Mouse (Mus musculus) layer of hippocampus, postnatal 25 days (tissue): ENCODE results near the gene Sh2d3c. TPM values are rescaled to one million over a fixed set of nuclear protein-coding genes. Genes with fewer than 3 reads are reported as not detected.

Source experiments
- DNase-seq, 2 experiments: peaks; one replicate each; pipeline ENCODE4 v3.0.0; 2022; ENCODE audit warnings: mixed read lengths in 2 of 2, low spot score in 1 of 2; ENCODE audit errors: extremely low spot score in 1 of 2
- total RNA-seq, 2 experiments: library from RNA; stranded (reverse); gene quantifications; 2 replicates each; pipeline ENCODE4 v1.2.3; 2021

The Sh2d3c gene
- total RNA-seq, 2 experiments from 2014 or later = 22.8 to 23.9 TPM

GRCm38 (mm10) chr2:32693823-32694411 lies 26.9 kb upstream of the Sh2d3c start:
- DNase-seq = peak; percentile 89 to 91

DNA sequence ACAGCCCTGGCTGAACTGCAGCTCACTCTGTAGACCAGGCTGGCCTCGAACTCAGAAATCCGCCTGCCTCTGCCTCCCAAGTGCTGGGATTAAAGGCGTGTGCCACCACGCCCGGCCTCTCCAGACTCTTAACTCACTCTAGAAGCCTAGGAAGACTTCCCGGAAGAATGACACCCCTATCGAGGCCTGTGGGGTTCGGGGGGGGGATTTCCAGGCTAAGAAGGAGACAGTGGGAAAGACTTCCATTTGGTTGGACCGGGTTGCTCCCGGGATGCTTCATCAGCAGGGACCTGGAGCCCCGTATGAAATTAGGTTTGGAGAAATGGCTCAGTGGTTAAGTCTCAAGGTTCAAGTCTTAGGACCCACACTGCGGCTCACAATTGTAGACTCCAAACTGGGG lies 26.2 kb upstream of the Sh2d3c start:
- DNase-seq = no peak

DNA sequence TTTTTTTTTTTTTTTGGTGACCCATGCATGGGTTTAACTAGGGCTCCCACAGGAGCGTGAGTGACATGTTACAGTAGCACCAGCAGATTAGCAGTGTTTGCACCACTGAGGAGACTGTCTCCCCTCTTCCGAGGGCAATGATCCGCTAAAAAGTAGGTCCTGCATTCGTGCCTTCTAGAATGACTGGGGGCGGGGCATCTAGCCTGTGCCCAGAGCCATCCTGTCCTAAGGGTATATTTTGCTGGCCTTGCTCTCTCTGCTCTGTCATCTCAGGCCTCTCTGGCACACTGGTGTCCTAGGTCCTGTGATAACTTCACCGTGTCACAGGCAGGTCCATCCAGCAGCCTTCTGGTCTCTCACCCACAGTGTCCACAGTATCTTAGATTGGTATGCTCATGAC lies 21.2 kb upstream of the Sh2d3c start:
- no peak for DNase-seq

DNA sequence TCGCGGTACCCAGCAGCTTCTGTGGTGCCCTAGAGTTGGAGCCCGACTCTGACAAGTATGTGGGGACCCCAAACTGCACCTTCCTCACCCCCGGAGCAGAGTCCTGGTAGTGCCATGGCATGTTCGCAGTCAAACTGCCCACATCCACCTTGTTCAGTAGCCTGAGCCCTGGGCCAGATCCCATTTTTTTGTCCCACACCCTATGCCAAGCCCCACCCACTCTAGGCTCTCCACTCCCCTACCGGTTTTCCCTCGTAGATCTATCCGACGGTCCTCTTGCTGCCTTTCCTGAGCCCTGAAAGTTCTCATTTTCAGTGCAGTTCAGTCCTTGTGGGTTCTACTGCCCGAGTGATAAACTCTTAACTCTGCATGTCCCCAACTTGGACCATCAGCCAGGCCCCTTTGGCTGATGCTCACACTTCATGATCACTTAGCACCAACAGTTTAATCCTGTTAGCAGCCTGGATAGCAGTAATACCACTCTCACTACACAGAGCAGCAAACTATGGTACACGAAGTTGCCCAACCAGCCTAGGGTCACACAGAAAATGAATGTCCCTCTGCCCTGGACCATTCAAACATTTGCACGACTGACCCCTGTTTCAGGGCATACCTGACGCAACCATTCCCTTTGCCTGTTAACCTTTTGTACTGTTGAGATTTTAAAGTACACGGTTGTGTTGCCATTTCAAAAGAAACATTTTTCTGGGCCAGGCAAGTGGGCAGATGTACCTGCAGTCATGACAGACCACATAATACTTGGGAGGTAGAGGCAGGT lies 19.7 kb upstream of the Sh2d3c start:
- DNase-seq = no peak

- no peak for DNase-seq
These were observed 17.8 kb upstream of the Sh2d3c start for GRCm38 (mm10) chr2:32703046-32703445.

DNA sequence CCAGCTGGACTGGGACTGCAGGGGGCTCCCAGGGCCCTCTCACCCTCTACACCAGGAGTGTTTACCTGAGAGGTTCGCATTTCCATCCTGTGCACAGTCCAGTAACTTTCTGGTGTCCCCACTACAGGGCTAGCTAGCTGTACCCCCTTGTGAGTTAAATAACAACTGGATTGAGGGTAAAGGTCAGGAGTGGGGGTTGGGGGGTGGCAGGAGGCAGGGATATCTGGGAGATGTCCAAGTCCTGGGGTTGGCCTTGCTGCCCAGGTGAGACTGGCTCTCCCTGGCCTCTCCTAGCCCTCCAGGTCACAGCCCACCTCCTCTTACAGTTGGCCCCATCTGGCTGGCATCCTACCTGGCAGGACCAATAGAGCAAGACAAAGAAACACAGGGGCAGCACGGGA lies 16.8 kb upstream of the Sh2d3c start, which contains the start of gene Fpgs:
Fpgs (minus strand) TSS at position 125 of the 401 bp plus-strand sequence.
- no peak for DNase-seq

- DNase-seq = no peak
These were observed 15.8 kb upstream of the Sh2d3c start for GRCm38 (mm10) chr2:32705018-32705417.

DNA sequence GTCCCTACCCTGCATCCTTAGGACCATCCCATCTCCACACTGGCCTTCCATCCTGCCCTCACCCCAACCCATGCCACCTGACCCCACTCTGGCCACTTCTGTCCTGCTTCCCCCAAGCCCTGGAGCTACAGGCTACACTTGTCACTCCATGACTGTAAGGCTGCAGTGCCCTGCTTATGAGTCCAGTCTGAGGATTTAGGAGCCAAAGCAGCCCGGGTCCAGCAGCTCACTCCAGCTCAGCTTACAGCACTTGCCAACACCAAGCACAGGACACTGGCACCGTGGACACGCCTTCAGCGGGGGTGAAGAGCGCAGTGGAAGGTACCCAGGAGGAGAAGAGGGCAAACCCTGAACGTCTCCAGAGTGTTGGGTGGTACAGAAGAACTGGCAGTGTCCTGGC lies 13.9 kb upstream of the Sh2d3c start:
- DNase-seq = no peak

GRCm38 (mm10) chr2:32708643-32709042 lies 12.2 kb upstream of the Sh2d3c start:
- peak; percentile 36 to 69 for DNase-seq

GRCm38 (mm10) chr2:32709521-32710137 lies 11.2 kb upstream of the Sh2d3c start:
- DNase-seq = no peak

GRCm38 (mm10) chr2:32710425-32710824 lies 10.4 kb upstream of the Sh2d3c start:
- no peak for DNase-seq

- no peak for DNase-seq
These were observed 9.4 kb upstream of the Sh2d3c start for GRCm38 (mm10) chr2:32711301-32712056.

- peak; percentile 35 to 36 for DNase-seq
These were observed 8.7 kb upstream of the Sh2d3c start for GRCm38 (mm10) chr2:32712108-32712551.

- DNase-seq = peak in 1 of 2 experiments; percentile 82
These were observed 8.3 kb upstream of the Sh2d3c start for GRCm38 (mm10) chr2:32712586-32712933.

DNA sequence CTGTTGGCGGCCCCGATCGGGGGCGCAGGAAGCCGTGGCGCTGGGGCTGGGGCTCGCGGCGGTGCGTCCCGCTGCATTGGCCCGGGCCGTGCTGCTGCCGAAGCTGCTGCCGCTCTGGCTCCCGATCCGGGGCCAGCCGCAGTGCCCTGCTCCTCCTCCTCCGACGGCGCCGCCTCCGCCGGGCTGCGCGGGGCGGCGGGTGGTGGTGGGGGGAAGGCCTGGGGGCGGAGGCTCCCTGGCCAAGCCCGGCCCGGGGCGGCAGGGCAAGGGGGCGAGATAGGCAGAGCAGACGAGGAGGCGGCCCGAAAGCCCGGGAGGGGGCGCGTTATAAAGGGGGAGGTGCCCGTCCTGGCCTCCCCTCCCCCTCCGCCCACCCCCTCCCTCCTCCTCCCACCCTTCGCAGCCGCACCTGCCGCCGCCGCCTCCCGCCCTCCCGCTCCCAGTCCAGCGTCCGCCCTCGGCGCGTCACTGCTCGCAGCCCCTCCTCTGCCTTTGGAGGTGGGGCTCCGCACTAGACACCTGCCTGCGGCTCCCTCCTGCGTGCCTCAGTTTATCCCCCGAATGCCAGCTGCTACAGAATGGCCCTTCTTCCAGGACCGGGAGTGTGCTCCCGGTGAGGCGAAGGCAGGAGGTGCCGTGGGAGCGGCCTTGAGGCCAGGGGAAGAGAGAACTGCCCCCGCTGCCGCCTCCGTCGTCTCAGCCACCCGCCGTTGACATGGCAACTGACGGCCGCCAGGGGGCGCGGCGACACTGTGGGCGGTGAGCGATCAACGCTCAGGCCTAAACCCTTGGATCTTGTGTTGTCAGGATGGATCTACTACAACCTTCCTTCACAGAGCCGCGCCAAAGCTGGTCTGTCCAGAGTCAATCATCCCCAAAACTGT lies 7.7 kb upstream of the Sh2d3c start, which contains the start of gene Cdk9:
Cdk9 (minus strand) TSS at position 143 of the 884 bp plus-strand sequence.
- peak; percentile 85 to 98 for DNase-seq

- no peak for DNase-seq
These were observed 6.5 kb upstream of the Sh2d3c start for GRCm38 (mm10) chr2:32714117-32714986.

DNA sequence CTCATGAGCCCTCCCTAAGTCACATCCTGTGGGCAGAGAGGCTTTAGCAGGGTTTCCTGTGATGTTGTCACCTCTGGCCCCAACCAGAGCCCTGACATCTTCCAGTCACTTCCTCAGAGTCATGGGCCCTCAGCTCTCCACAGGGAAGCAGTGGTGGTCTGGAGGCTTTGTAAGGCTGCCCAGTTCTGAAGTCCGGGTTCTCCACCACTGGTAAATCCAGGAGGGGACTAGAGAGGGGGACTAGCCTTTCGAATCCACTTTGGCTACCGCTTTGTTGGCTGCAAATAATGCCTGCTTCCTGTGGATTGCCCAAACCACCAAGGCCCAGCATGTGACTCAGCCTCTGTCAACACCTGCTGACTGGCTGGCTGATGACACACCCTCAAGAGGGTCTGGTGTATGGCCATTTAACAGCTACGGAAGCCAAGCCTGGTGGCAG lies 5.8 kb upstream of the Sh2d3c start:
- DNase-seq = no peak

- peak in 1 of 2 experiments; percentile 24 for DNase-seq
These were observed 2.1 kb upstream of the Sh2d3c start for GRCm38 (mm10) chr2:32718761-32719160.

GRCm38 (mm10) chr2:32720053-32720452 lies 802 bp upstream of the Sh2d3c start:
- no peak for DNase-seq
